Mouse (Mus musculus): ENCODE results near the gene Terb1. TPM values are rescaled to one million over a fixed set of nuclear protein-coding genes. Genes with fewer than 3 reads are reported as not detected.

Terb1 gene
- total RNA-seq, 2 experiments from 2014 or later = 0.10 TPM; not detected in 1

- no peak for DNase-seq
These were observed 57.5 kb downstream of the Terb1 start for GRCm38 (mm10) chr8:104452177-104452576.

- no peak for DNase-seq
These were observed 60.9 kb downstream of the Terb1 start for GRCm38 (mm10) chr8:104448796-104449195.

- no peak for DNase-seq
These were observed 63.7 kb downstream of the Terb1 start for GRCm38 (mm10) chr8:104446016-104446415.

GRCm38 (mm10) chr8:104445248-104445647, 64.5 kb downstream of the Terb1 start:
- no peak for DNase-seq

- DNase-seq = no peak
These were observed 66.5 kb downstream of the Terb1 start for GRCm38 (mm10) chr8:104443125-104443679.

- peak; percentile 89 for DNase-seq
These were observed 67.2 kb downstream of the Terb1 start, which contains the start of gene Dync1li2 for GRCm38 (mm10) chr8:104442299-104443124. TSS of gene Dync1li2 (minus strand) at chr8:104443047.

- DNase-seq = no peak
These were observed 68.1 kb downstream of the Terb1 start for GRCm38 (mm10) chr8:104441613-104442012.

GRCm38 (mm10) chr8:104439461-104439860, 70.2 kb downstream of the Terb1 start:
- no peak for DNase-seq

- DNase-seq = no peak
These were observed 72.1 kb downstream of the Terb1 start for GRCm38 (mm10) chr8:104437494-104438135.

GRCm38 (mm10) chr8:104436591-104436990, 73.1 kb downstream of the Terb1 start:
- no peak for DNase-seq

- peak; percentile 93 for DNase-seq
These were observed 73.7 kb downstream of the Terb1 start for GRCm38 (mm10) chr8:104436038-104436437.

- no peak for DNase-seq
These were observed 74.8 kb downstream of the Terb1 start for GRCm38 (mm10) chr8:104434826-104435354.

GRCm38 (mm10) chr8:104434275-104434674, 75.4 kb downstream of the Terb1 start:
- DNase-seq = no peak

- no peak for DNase-seq
These were observed 76.4 kb downstream of the Terb1 start for GRCm38 (mm10) chr8:104433191-104433842.

GRCm38 (mm10) chr8:104432656-104433055, 77.1 kb downstream of the Terb1 start:
- DNase-seq = no peak

GRCm38 (mm10) chr8:104430230-104430629, 79.5 kb downstream of the Terb1 start:
- DNase-seq = no peak

- no peak for DNase-seq
These were observed 82.0 kb downstream of the Terb1 start for GRCm38 (mm10) chr8:104427703-104428102.

GRCm38 (mm10) chr8:104422313-104422712, 87.4 kb downstream of the Terb1 start:
- DNase-seq = no peak

- no peak for DNase-seq
These were observed 93.7 kb downstream of the Terb1 start for GRCm38 (mm10) chr8:104416022-104416421.

GRCm38 (mm10) chr8:104414204-104414603, 95.5 kb downstream of the Terb1 start:
- DNase-seq = no peak

GRCm38 (mm10) chr8:104413770-104414169, 95.9 kb downstream of the Terb1 start:
- DNase-seq = no peak

GRCm38 (mm10) chr8:104412805-104413532, 96.7 kb downstream of the Terb1 start:
- no peak for DNase-seq

Data from gastrocnemius, postnatal 25 days (tissue).